Comparison of ENCODE assay signal across 8 mouse cellular contexts in the genomic region with DNA sequence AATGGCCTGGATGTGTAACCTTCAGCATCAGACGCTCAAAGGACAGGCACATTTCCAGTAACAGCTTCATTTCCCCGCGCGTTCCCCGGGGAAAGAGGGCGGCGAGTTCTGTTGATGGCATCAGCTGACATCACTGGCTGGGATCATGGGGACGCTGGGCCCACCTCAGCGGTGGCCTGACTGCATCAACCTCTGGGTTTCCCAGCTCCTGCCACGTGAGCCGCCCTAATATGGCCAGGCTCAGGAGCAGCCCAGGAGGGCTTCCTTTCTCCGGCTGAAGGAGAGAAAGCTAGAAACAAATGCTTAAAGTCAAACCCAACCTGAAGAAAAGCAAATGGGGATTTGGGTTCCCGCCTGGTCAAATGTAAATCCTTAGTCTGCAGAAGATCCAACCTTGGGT. TPM values are rescaled to one million over a fixed set of nuclear protein-coding genes. Genes with fewer than 3 reads are reported as not detected.
DNase-seq lines count a peak whose midpoint lies in the region; ATAC-seq lines count a peak whose summit lies in the region.

No protein-coding gene starts in this region.

- H3K4me2 ChIP-seq in stomach, embryonic 14.5 days (replicated peaks; ENCODE audit: low read depth, low read length), result peak overlapping the region; percentile 94

- no peaks in the 10 kb centered on the region for H3K9me3 ChIP-seq in stomach, embryonic 14.5 days (ENCODE audit: control insufficient read depth, low read depth, low read length)

- no peaks in the 10 kb centered on the region for H3K36me3 ChIP-seq in stomach, embryonic 14.5 days (ENCODE audit: control insufficient read depth, insufficient read depth, low read length)

- whole genome bisulfite sequencing in stomach, embryonic 14.5 days, result 4% methylated on average over 13 of the region's 13 CpGs

- 0 out of 2 replicates have a peak overlapping the region, but pooled peaks have one; percentile 1 for H3K9ac ChIP-seq in stomach, embryonic 14.5 days (replicated peaks; ENCODE audit: low read depth, low read length)

- H3K4me3 ChIP-seq in stomach, embryonic 14.5 days (ENCODE audit: low read depth, low read length), result peak overlapping the region; percentile 80

- no peaks in the 10 kb centered on the region for H3K27me3 ChIP-seq in stomach, embryonic 14.5 days (ENCODE audit: control insufficient read depth, insufficient read depth, low read length)

- peak; percentile 18 for DNase-seq in urinary bladder, postnatal 14 days (ENCODE audit: low spot score)
- DNase-seq in urinary bladder, postnatal 10 days (ENCODE audit: low spot score), result no peak
- peak; percentile 65 for DNase-seq in embryo, embryonic 9.5 days (ENCODE audit: extremely low spot score)
- peak; percentile 45 to 56 for DNase-seq in heart, adult 9 months (ENCODE audit: low spot score in 2 of 2)
- peak; percentile 43 to 58 for DNase-seq in kidney, postnatal 4 days
- DNase-seq in lung, postnatal 14 days, result peak; percentile 14
- DNase-seq in c-Kit-positive CD71-positive TER-119-positive erythroid progenitor cells, embryonic 14.5 days (ENCODE audit: low spot score), result no peak

- peaks cover 8% of the 10 kb centered on the region for H3K4me1 ChIP-seq in stomach, embryonic 14.5 days (ENCODE audit: control insufficient read depth, insufficient read depth, low read length)

- ATAC-seq in stomach, embryonic 14.5 days (ENCODE audit: insufficient number of reproducible peaks, insufficient read depth, low FRiP score, low read depth), result peak; percentile 51; the same call in 1 of the 2 replicates

- peak overlapping the region; percentile 78 for H3K27ac ChIP-seq in stomach, embryonic 14.5 days (ENCODE audit: low read length)

RNA-seq across cellular contexts. Expression of a gene that starts 0.5 kb away (rescaled TPM):
- polyA plus RNA-seq in stomach, embryonic 14.5 days (2014; fragmentation: Nextera tagmentation; extraction: Ambion mirVana), result 59.0 and 64.0 TPM in 2 replicates

Comparison
In these comparisons a context has a peak if more than half of its experiments do, and no peak if none do; other contexts are left out.
1. DNase-seq: peak in urinary bladder, postnatal 14 days (single experiment), embryo, embryonic 9.5 days (single experiment), heart, adult 9 months (2 of 2), kidney, postnatal 4 days (2 of 2) and lung, postnatal 14 days (single experiment); none in urinary bladder, postnatal 10 days (single experiment) and c-Kit-positive CD71-positive TER-119-positive erythroid progenitor cells, embryonic 14.5 days (single experiment).